Mouse (Mus musculus) liver, embryonic 14 days (tissue): Measurements from ENCODE around the gene Traf4. TPM values are rescaled to one million over a fixed set of nuclear protein-coding genes. Genes with fewer than 3 reads are reported as not detected.

Source experiments
- polyA plus RNA-seq: library from polyadenylated mRNA; depleted of rRNA; stranded (reverse); fragments of >200 nt; gene quantifications from 2 replicates; pipeline ENCODE4 v1.2.3, GENCODE M21; 2012; rRNA removed

Gene Traf4
- 29.3 and 33.9 TPM in 2 replicates for polyA plus RNA-seq

DNA sequence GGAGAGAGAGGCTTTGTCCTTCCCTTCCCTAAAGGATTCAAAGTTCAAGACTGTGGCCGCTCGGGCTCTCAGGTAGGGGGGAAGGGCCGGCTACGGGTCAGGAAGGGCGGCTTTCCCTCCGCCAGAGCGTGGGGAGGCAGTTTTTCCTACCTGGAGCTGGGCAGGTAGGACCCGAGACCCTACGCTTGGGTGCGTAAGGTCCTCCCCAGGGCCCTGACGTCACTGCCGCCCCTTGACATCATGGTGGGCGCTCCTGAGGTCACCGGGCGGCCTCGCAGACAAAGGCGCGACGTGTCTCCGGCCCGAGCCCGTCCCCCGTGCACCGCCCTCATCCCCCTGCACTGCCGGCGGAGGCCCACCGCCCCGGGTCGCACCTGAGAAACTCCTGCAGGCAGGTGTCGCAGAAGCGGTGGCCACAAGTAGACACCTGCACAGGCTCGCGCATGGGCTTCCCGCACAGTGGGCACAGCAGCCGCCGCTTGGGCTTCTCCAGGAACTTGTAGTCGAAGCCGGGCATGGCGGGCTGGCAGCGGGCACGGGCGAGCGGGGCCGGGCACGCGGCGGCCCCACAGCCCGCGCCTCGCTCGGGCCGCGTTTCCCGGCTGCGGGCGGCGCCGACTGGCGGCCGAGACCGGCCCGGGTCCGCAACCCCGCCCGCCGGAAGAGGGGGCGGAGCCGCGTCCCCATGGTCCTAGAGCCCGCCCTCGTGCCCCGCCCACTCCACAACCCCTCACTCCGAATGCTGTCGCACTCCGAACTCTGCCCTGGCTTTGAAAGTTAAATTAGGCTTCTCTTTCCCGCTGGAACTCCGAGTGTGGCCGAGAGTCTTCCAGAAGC lies at the start of gene Traf4:
Gene Traf4 (minus strand): TSS at position 666 of the 837 bp plus-strand sequence.

DNA sequence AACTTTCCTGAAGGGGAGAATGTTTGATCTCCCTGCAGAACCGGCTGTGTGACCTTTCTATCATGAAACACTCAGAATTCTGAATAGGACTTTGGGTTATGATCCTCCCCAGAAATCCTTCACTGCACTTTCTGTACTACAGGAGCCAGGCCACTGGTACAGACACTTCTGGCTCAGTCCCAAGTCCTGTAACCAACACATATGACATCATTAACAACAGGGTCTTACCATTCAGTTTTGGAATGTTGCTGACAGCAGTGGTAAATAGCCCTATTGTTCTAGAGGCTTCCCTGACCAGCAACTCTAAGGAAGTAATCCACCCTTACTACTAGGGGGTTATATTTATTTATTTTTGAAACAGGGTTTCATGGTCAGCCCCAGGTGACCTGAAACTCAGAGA lies 27.7 kb upstream of the Traf4 start, which contains the start of gene Proca1:
Gene Proca1 (plus strand): TSS at position 280 of the 400 bp plus-strand sequence.

DNA sequence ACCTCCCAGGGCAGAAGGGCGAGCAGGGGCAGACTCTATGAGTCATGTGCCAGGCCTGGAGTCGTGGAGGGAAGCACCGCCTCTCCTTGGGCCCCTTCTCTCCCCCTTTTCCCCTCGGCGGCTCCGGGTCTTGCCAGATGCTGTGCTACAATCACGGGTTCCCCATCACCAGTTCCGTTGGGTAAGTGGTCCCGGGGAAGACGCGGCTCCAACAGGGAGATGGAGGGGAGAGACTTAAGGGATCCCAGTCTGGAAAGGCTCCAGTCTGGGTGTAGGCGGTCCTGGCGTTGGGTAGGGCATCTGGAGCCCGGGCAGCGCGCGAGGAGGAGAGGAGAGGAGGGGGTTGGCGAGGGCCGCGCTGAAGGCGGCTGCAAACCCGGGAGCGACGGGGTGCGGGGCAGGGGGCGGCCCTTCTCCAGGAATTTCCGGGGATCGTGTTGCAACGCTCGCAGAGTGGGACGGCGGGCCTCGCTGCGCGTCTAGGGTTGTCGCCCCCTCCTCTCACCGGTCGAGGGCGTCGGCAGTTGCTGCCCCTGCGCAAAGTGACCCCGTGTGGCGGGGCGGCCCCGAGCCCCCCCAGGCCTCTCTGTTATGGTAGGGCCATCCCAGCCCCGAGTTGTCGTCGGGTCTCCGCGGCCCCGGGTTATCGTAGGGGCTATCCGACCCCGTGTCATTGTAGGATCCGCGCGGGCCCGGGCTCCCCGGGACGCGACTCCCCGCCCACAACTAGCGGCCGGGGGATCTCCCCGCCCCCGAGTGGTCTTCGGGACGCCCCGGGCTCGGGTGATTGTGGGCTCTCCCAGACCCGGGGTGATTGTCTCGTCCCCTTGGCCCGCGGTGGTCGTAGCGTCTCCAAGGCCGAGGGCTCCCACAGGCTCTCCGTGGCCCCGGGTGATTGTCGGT lies 23.2 kb upstream of the Traf4 start, which contains the start of gene Rab34:
Gene Rab34 (plus strand): TSS at position 100 of the 903 bp plus-strand sequence.

DNA sequence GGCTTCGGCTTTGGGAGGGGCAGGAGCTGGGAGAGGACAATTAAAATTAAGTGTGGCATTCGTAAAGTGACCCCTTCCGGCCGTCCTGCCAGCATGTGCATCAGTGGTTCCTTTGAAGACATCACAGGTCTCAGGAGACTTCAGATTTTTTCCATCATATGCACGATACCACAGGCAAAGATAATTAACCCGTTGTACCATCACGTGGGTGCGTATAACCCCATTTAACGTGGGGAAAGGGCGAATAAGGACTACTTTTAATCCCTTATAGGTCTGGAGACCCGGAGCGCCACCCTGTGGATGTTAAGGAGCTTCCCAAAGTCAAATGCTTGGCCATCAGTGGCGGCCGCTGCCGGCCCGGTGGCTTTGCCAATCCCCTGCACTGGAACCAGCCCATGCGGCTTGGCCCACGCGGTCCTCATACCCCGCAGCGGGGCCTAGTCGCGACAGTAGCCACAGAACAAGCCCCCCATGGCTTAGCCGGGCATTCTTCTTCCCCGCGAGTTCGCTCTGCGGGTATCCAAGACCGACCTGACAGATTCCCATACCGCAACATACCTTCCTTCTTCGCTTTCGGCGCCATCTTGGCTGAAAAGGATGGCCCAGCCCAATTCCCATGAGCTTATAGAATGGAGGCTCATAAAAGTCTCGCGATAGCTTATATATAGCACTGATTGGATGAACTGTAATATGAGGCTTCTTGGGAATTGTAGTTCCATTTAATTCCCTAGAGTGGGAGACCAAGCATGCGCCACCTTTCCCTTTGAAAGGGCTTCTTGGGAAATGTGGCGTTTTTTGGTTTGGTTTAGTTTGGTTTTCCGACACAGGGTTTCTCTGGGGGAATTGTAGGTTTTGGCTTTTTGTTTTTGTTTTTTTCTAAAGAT lies 17.8 kb upstream of the Traf4 start, which contains the start of gene Rpl23a:
Gene Rpl23a (minus strand): TSS at position 624 of the 884 bp plus-strand sequence.

DNA sequence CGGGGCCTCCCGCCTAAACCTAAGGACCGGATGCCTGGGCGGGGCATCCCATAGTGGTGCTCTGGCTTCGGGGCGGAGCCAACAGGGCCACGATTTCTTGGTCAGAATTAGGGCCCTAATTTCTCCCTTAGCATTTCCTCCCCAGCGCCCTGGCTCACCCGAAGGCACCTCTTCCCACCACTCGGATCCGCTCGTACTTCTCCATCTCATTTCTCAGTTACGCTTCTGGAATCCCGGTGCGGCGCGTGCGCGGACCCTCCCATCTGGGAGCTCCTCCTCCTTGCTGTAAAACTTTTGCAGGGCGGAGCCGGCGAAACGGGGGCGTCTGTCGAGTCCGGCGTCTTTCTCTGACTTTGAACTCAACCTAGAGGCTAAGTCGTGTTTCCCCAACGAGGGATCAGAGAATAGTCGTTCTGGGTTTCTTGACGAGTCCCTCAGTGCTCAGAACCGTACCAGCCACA lies 11.0 kb upstream of the Traf4 start, which contains the start of the genes Nek8 and Tlcd1:
Gene Nek8 (minus strand): TSS at position 274 of the 461 bp plus-strand sequence.
Gene Tlcd1 (plus strand): TSS at position 310 of the 461 bp plus-strand sequence.

Other genes starting within 250 kb of the Traf4 start
- gene Sez6, start 234.8 kb downstream of the Traf4 start, polyA plus RNA-seq = 0.05 TPM in 1 of 2 replicates, not detected in the other
- gene Phf12, start 182.8 kb downstream of the Traf4 start, polyA plus RNA-seq = 16.6 and 20.0 TPM in 2 replicates
- 8.1 and 9.3 TPM in 2 replicates for gene Dhrs13, start 133.3 kb downstream of the Traf4 start, polyA plus RNA-seq
- 15.5 and 16.9 TPM in 2 replicates for gene Flot2, start 127.7 kb downstream of the Traf4 start, polyA plus RNA-seq
- 8.0 and 10.2 TPM in 2 replicates for gene Eral1, start 85.2 kb downstream of the Traf4 start, polyA plus RNA-seq
- 2.3 and 2.6 TPM in 2 replicates for gene Fam222b, start 70.9 kb downstream of the Traf4 start, polyA plus RNA-seq
- 9.5 and 11.0 TPM in 2 replicates for gene Nek8, start 11.1 kb upstream of the Traf4 start, polyA plus RNA-seq
- 65.0 and 65.7 TPM in 2 replicates for gene Tlcd1, start 11.1 kb upstream of the Traf4 start, polyA plus RNA-seq
- gene Rpl23a, start 18.0 kb upstream of the Traf4 start, polyA plus RNA-seq = 1,425 and 1,557 TPM in 2 replicates
- 6.6 and 6.7 TPM in 2 replicates for gene Rab34, start 22.8 kb upstream of the Traf4 start, polyA plus RNA-seq
- gene Proca1, start 27.8 kb upstream of the Traf4 start, polyA plus RNA-seq = 0.07 and 0.25 TPM in 2 replicates
- 31.8 and 35.8 TPM in 2 replicates for gene Sdf2, start 80.2 kb upstream of the Traf4 start, polyA plus RNA-seq
- 6.9 and 8.8 TPM in 2 replicates for gene Supt6, start 80.4 kb upstream of the Traf4 start, polyA plus RNA-seq
- gene 2610507B11Rik, start 96.2 kb upstream of the Traf4 start, polyA plus RNA-seq = 20.0 and 24.6 TPM in 2 replicates
- gene BC030499, start 125.3 kb upstream of the Traf4 start, polyA plus RNA-seq = 0.18 and 0.21 TPM in 2 replicates
- gene Spag5, start 135.9 kb upstream of the Traf4 start, polyA plus RNA-seq = 36.6 and 42.5 TPM in 2 replicates
- 4.2 TPM in 2 replicates for gene Aldoc, start 157.4 kb upstream of the Traf4 start, polyA plus RNA-seq
- 16.9 and 19.0 TPM in 2 replicates for gene Pigs, start 162.8 kb upstream of the Traf4 start, polyA plus RNA-seq
- gene Unc119, start 177.9 kb upstream of the Traf4 start, polyA plus RNA-seq = 30.0 and 34.5 TPM in 2 replicates
- not detected in 2 replicates for gene Foxn1, start 221.0 kb upstream of the Traf4 start, polyA plus RNA-seq